Mouse (Mus musculus): ENCODE measurements at regions not wholly inside any gene's neighbourhood (a gene's known extent, or its start where the extent isn't known, plus 50 kb on each side); places are given as distances from the start of the nearest gene placed in this dataset.
A peak's percentile ranks its signal among the peaks of the same experiment; 100 is the strongest.

DNA sequence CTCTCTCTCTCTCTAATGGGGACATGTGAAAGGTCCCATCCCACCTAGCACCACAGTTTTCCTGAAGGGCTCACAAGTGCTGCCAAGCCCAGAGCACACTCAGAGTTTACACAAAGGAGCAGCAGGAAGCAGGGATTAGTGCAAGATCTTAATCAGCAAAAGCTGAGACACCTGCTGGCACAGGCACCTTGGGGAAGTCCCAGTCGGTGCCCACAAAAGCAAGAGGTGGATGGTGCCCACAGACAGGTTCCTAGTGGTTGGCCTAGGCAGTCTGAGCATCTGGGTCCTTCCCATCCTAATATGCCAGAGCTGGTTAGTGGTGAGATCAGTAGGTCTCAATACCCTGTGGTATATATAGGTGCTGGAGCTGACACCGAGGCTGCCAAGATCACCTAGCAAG, 54.0 kb upstream of the Shb start:
- DNase-seq (ENCODE audit: low read depth) = no peak

DNA sequence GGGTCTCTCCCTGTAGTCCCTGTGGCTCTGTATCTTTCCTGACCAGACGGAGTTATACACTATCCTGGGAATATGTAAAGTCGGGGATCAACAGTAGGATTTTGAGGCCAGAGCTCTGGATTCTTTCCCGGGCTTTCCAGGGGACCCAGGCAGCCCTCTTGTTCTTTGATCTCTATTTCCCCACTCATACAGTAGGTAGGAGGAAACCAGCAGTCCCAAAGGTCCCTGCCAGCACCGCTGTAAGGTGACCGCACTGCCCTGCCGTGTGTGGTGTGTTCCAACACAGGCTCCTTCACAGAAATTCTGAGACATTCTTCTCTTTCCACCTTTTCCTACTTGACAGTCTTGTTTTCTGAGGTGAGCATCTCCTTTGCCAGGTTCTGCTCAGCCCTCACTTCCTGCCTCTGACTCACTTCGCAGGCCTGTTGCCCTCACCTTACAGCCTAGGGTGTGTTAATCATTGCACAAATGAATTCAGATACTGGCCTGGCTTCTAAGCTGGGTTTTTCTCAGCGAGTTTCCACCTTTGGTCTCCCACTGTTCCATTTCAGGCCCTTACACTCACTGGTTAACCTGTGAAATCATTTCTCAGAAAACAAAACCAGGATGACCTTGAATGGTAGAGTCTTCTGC, 53.0 kb upstream of the Shb start:
- DNase-seq (ENCODE audit: low read depth) = no peak

DNA sequence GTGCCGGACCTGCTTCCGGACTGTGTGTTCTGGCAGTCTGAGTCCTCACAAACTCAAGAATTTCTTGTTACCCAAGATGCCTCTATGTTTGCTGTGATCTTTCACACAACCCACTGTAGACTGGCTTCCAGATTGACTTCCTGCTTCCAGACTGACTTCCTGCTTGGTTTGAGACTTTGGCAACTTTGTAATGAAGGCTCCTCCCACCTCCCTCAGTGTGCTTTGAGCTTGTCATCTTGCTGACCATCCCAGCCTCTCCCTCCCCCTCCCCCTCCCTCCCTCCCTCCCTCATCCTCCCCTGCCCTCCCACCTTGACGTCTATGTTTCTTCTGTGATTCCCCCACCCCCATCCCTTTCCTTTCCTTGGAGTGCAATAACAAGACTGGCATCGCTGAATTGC, 51.7 kb upstream of the Shb start:
- no peak for DNase-seq (ENCODE audit: low read depth)

DNA sequence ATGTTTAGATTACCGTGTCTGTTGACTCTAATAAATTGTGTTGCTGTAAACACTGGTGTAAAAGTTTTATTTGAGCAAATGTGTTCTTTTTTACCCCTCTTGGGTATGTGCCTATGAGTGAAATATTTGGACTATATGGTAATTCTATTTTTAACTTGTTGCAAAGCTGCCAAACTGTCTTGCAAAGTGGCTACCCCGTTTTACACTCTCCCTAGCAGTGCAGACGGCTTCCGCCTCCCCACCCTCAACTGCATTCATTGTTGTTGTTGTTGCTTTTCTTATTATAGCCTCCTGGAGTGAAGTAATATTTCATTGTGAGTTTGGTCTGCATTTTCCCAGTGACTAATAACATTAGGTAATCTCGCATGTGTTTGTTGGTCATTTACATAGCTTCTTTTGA, 50.2 kb upstream of the Shb start:
- peak; percentile 14 for DNase-seq (ENCODE audit: low read depth)

All from fibroblast of lung, adult 2 months (primary cell).